Mouse (Mus musculus): ENCODE data around the gene Srbd1. TPM values are rescaled to one million over a fixed set of nuclear protein-coding genes. Genes with fewer than 3 reads are reported as not detected.

Srbd1 gene
- polyA plus RNA-seq, 1 experiment from 2014 or later = 21.9 TPM

GRCm38 (mm10) chr17:86167320-86168230, 22.6 kb upstream of the Srbd1 start, which contains the start of gene Prkce:
TSS of gene Prkce (plus strand) at chr17:86167785.
- peak within 1 kb of the TSS; percentile 92 for H3K27ac ChIP-seq (replicated peaks)
- H3K4me1 ChIP-seq = peaks cover 44% of the 10 kb centered on the region
- H3K36me3 ChIP-seq = no peaks in the 10 kb centered on the region
- no peaks in the 10 kb centered on the region for H3K9me3 ChIP-seq (replicated peaks)
- WGBS = under 1% methylated on average over 113 of the region's 115 CpGs
- H3K4me3 ChIP-seq = peak within 1 kb of the TSS; percentile 73
- peaks cover 54% of the 10 kb centered on the region for H3K27me3 ChIP-seq (ENCODE audit: low read depth, poor library complexity, severe bottlenecking)
- peak; percentile 89 for DNase-seq (ENCODE audit: low spot score)

- peak; percentile 78 for DNase-seq (ENCODE audit: low spot score)
- WGBS = under 1% methylated on average over 46 of the region's 46 CpGs
- H3K27ac ChIP-seq (replicated peaks) = peak overlapping the region; percentile 92
Measured at GRCm38 (mm10) chr17:86166567-86167319, 21.8 kb upstream of the Srbd1 start.

DNA sequence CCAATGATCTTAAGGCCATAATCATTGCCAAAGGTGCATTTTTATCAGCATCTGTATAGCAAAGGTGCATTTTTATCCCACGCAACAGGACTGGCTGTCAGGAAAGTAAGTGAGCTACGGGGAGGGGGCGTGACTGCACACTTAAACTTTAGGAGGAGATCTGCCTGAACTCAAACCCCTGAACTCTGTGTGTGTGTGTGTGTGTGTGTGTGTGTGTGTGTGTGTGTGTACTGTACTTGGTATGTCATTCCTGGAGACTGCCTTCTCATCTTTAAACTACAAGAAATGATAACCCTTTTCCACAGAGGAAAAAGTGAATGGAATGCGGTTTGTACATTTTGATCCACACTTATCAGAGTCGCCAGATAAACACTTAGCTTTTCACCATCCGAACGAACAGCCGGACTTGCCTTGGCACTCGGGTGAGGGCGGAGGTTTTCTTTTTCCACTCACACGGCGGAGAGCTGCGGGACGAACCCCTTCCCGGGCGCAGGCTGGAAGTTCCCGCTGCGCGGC, 21.1 kb upstream of the Srbd1 start:
- Histone ChIP-seq H3K27ac (replicated peaks) (peak overlapping the region; percentile 92), H3K4me1 (peaks cover 47% of the 10 kb centered on the region), H3K4me3 (peak overlapping the region; percentile 73), H3K27me3 (ENCODE audit: low read depth, poor library complexity, severe bottlenecking) (peaks cover 47% of the 10 kb centered on the region), H3K9me3 (replicated peaks) (no peaks in the 10 kb centered on the region), H3K36me3 (no peaks in the 10 kb centered on the region)
- peak; percentile 32 for DNase-seq (ENCODE audit: low spot score)
- WGBS = 2% methylated on average over 19 of the region's 19 CpGs

More at GRCm38 (mm10) chr17:86166567-86167319, 21.8 kb upstream of the Srbd1 start:
- Histone ChIP-seq H3K4me3 (peak overlapping the region; percentile 73), H3K4me1 (peaks cover 47% of the 10 kb centered on the region), H3K36me3 (no peaks in the 10 kb centered on the region), H3K9me3 (replicated peaks) (no peaks in the 10 kb centered on the region), H3K27me3 (ENCODE audit: low read depth, poor library complexity, severe bottlenecking) (peaks cover 54% of the 10 kb centered on the region)

- Histone ChIP-seq H3K4me3 (no peak overlapping the region), H3K27me3 (ENCODE audit: low read depth, poor library complexity, severe bottlenecking) (peaks cover 38% of the 10 kb centered on the region), H3K36me3 (no peaks in the 10 kb centered on the region), H3K9me3 (replicated peaks) (no peaks in the 10 kb centered on the region), H3K27ac (replicated peaks) (no peak overlapping the region), H3K4me1 (peaks cover 31% of the 10 kb centered on the region)
- WGBS = 88% methylated on average over 7 of the region's 7 CpGs
- no peak for DNase-seq (ENCODE audit: low spot score)
Measured at GRCm38 (mm10) chr17:86164416-86164815, 19.4 kb upstream of the Srbd1 start.

DNA sequence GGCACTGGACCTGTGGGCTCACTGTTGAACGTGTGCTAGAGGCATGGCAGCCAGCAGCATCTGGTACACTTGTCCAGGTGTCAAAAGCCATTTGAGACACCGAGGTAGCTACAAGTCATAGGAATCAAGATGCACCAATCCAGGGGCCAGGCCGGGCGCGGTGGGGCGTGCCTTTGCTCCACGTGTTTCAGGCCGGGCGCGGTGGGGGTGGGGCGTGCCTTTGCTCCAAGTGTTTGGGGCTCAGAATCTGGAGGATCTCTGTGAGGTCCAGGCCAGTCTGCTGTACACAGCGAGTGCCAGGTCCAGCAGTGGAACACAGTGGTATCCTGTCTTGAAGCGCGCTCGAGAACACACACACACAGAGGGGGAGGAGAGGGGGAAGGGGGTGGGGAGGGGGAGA, 17.7 kb upstream of the Srbd1 start:
- Histone ChIP-seq H3K4me3 (no peak overlapping the region), H3K27ac (replicated peaks) (no peak overlapping the region), H3K36me3 (no peaks in the 10 kb centered on the region), H3K4me1 (peaks cover 18% of the 10 kb centered on the region), H3K9me3 (replicated peaks) (no peaks in the 10 kb centered on the region), H3K27me3 (ENCODE audit: low read depth, poor library complexity, severe bottlenecking) (peaks cover 25% of the 10 kb centered on the region; the same call in 1 of the 2 replicates)
- DNase-seq (ENCODE audit: low spot score) = no peak
- WGBS = 48% methylated on average over 15 of the region's 15 CpGs

DNA sequence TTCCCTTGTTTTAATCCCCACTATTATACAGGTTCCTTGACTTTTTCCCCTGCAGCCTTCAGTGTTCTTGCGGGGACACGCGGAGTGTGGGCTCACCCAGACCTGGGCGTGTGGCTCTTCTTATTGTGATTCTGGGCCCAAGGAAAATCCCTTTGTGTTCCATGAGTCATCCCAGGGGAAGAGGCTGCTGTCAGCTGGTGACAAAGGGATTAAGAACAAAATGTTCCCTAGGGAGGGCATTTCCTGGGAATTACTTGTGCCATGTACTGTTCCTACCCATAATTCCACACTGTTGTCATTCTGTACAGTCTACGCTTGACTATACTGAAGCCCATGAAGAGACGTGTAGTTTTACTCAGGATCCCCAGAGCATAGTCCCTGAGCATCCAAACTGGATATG, 12.0 kb upstream of the Srbd1 start:
- H3K27me3 ChIP-seq (ENCODE audit: low read depth, poor library complexity, severe bottlenecking) = peaks cover 7% of the 10 kb centered on the region; the same call in 1 of the 2 replicates

DNA sequence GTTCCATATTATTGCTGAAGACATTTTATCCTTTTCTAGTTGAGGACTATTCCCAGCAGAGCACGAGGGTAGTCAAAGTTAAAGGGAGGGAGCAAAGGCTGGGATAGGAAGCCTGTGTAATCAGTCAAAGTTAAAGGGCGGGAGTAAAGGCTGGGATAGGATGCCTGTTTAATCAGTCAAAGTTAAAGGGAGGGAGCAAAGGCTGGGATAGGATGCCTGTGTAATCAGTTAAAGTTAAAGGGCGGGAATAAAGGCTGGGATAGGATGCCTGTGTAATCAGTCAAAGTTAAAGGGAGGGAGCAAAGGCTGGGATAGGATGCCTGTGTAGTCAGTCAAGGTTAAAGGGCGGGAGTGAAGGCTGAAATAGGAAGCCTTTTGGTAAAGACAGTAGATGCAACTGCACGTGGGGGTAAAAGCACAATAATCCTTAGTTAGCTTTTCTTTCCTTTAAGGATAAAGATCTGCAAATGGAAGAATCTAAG, 5.9 kb upstream of the Srbd1 start:
- peak; percentile 50 for DNase-seq (ENCODE audit: low spot score)
- Histone ChIP-seq H3K9me3 (replicated peaks) (no peaks in the 10 kb centered on the region), H3K27me3 (ENCODE audit: low read depth, poor library complexity, severe bottlenecking) (no peaks in the 10 kb centered on the region), H3K4me1 (peaks cover 2% of the 10 kb centered on the region), H3K27ac (replicated peaks) (no peak overlapping the region), H3K4me3 (no peak overlapping the region), H3K36me3 (no peaks in the 10 kb centered on the region)
- WGBS = 14% methylated on average over 5 of the region's 5 CpGs

More for the DNA sequence above, 12.0 kb upstream of the Srbd1 start:
- H3K4me1 ChIP-seq = peaks cover 5% of the 10 kb centered on the region
- no peaks in the 10 kb centered on the region for H3K9me3 ChIP-seq (replicated peaks)
- no peak overlapping the region for H3K4me3 ChIP-seq
- H3K27ac ChIP-seq (replicated peaks) = no peak overlapping the region
- no peak for DNase-seq (ENCODE audit: low spot score)
- 72% methylated on average over 6 of the region's 6 CpGs for WGBS
- no peaks in the 10 kb centered on the region for H3K36me3 ChIP-seq

- Histone ChIP-seq H3K4me1 (peaks cover 8% of the 10 kb centered on the region), H3K36me3 (no peaks in the 10 kb centered on the region), H3K4me3 (no peak overlapping the region), H3K27ac (replicated peaks) (no peak overlapping the region), H3K9me3 (replicated peaks) (no peaks in the 10 kb centered on the region), H3K27me3 (ENCODE audit: low read depth, poor library complexity, severe bottlenecking) (no peaks in the 10 kb centered on the region)
- 83% methylated on average over 1 of the region's 1 CpGs for WGBS
- no peak for DNase-seq (ENCODE audit: low spot score)
Measured at GRCm38 (mm10) chr17:86149726-86150125, 4.8 kb upstream of the Srbd1 start.

DNA sequence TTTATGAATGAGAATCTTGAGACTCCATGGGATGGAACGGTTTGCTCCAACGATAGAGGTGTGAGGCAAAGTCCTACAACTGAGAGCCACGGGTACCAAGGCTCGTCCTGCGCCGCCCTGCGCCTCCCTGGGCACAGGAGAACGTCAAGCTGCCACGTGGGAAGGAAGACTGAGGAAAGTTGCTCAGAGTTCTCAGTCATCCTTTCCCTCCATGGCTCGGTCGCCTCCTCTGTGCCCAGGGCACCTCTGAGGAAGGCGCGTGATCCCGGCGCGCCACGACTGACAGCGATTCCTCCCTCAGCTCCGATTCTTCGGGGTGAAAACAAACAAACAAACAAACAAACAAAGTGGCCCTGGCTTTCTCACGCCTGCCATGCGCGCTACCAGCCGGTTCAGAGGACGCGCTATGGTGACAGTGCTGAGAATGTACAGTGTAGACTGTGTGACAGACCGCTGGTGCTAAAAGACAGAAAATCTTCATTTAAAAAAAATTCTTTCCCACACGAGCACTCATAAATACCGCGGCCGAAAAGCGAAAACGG, 367 bp downstream of the Srbd1 start:
- H3K4me1 ChIP-seq = peaks cover 18% of the 10 kb centered on the region
- no peaks in the 10 kb centered on the region for H3K9me3 ChIP-seq (replicated peaks)
- H3K36me3 ChIP-seq = peaks cover 17% of the 10 kb centered on the region
- H3K27me3 ChIP-seq (ENCODE audit: low read depth, poor library complexity, severe bottlenecking) = no peaks in the 10 kb centered on the region
- peak overlapping the region; percentile 85 for H3K27ac ChIP-seq (replicated peaks)
- peak overlapping the region; percentile 78 for H3K4me3 ChIP-seq
- no peak for DNase-seq (ENCODE audit: low spot score)
- WGBS = under 1% methylated on average over 33 of the region's 33 CpGs

GRCm38 (mm10) chr17:86135835-86136234, 9.1 kb downstream of the Srbd1 start:
- H3K36me3 ChIP-seq = peaks cover 84% of the 10 kb centered on the region
- 85% methylated on average over 10 of the region's 10 CpGs for WGBS
- H3K9me3 ChIP-seq (replicated peaks) = no peaks in the 10 kb centered on the region
- no peaks in the 10 kb centered on the region for H3K27me3 ChIP-seq (ENCODE audit: low read depth, poor library complexity, severe bottlenecking)
- DNase-seq (ENCODE audit: low spot score) = no peak
- no peaks in the 10 kb centered on the region for H3K4me1 ChIP-seq
- no peak overlapping the region for H3K27ac ChIP-seq (replicated peaks)
- H3K4me3 ChIP-seq = no peak overlapping the region

DNA sequence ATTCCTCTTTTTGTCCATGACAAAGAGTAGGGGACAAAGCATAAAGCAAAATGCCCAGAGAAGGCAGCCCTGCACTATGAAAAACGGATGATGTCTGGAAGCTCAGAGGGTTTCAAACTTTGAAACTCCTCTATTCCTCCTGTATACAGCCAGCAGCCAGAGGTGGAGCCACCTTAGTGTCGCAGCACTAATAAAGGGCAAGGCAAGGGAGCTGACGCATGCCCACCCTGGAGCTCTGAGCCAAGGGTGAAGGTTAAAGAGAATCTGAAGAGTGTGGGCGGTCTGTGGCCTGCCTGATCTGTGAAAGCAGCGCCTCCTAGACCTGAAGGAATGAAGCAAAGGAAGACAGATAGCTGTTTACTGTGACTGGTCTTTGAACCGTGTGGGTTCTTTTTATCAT, 10.5 kb downstream of the Srbd1 start:
- 89% methylated on average over 6 of the region's 6 CpGs for WGBS
- Histone ChIP-seq H3K36me3 (peaks cover 93% of the 10 kb centered on the region), H3K4me3 (no peak overlapping the region), H3K27me3 (ENCODE audit: low read depth, poor library complexity, severe bottlenecking) (no peaks in the 10 kb centered on the region), H3K4me1 (no peaks in the 10 kb centered on the region), H3K9me3 (replicated peaks) (no peaks in the 10 kb centered on the region), H3K27ac (replicated peaks) (no peak overlapping the region)
- DNase-seq (ENCODE audit: low spot score) = no peak

GRCm38 (mm10) chr17:86132534-86132933, 12.4 kb downstream of the Srbd1 start:
- Histone ChIP-seq H3K4me1 (no peaks in the 10 kb centered on the region), H3K9me3 (replicated peaks) (no peaks in the 10 kb centered on the region), H3K4me3 (no peak overlapping the region), H3K27me3 (ENCODE audit: low read depth, poor library complexity, severe bottlenecking) (no peaks in the 10 kb centered on the region), H3K36me3 (peaks cover 92% of the 10 kb centered on the region), H3K27ac (replicated peaks) (no peak overlapping the region)
- DNase-seq (ENCODE audit: low spot score) = no peak
- 88% methylated on average over 5 of the region's 5 CpGs for WGBS
